Mouse (Mus musculus): ENCODE measurements around the gene Fastkd2. TPM values are rescaled to one million over a fixed set of nuclear protein-coding genes. Genes with fewer than 3 reads are reported as not detected.

The Fastkd2 gene
- polyA plus RNA-seq (2016; fragmentation: Nextera tagmentation; extraction: Ambion mirVana), result 57.3 and 57.5 TPM in 2 replicates

DNA sequence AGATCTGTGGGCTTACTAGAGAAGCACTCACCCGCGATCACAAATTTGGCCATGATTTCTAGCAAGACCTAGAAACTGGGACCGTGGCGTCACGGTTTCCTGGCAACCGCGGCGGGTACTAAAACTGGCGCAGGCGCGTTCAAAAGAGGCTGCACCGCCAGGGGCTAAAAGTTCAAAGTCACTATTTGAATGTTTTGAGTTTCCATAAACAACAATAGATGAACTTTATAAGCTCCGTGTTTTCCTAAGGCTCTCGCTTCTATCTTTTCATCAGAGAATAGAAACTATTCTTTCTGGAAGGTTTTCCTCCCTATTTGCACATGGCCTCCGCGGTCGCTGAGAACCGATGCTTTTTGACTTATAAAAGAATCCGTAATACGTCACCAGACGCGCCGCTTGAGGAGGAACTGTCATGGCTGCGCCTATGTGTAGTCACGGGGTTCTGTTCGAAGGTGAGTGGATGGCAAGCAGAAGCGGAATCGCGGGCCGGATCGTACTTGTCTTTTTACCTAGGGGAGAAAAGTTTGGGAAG, at the start of gene Fastkd2, which contains the start of gene Mdh1b:
Fastkd2 (plus strand) TSS at position 375 of the 532 bp plus-strand sequence.
Mdh1b (minus strand) TSS at position 79 of the 532 bp plus-strand sequence.
- Histone ChIP-seq H3K36me3 (no peaks in the 10 kb centered on the region), H3K9me3 (replicated peaks) (no peaks in the 10 kb centered on the region), H3K4me1 (replicated peaks) (peaks cover 15% of the 10 kb centered on the region), H3K27me3 (replicated peaks) (no peaks in the 10 kb centered on the region), H3K4me2 (peak within 1 kb of the TSS; percentile 69), H3K9ac (peak within 1 kb of the TSS; percentile 80), H3K4me3 (peak within 1 kb of the TSS; percentile 90), H3K27ac (ENCODE audit: poor library complexity, severe bottlenecking) (no peak within 1 kb of the TSS)
- under 1% methylated on average over 31 of the region's 31 CpGs for whole genome bisulfite sequencing
- ATAC-seq (ENCODE audit: insufficient number of reproducible peaks, low FRiP score), result peak; percentile 86

DNA sequence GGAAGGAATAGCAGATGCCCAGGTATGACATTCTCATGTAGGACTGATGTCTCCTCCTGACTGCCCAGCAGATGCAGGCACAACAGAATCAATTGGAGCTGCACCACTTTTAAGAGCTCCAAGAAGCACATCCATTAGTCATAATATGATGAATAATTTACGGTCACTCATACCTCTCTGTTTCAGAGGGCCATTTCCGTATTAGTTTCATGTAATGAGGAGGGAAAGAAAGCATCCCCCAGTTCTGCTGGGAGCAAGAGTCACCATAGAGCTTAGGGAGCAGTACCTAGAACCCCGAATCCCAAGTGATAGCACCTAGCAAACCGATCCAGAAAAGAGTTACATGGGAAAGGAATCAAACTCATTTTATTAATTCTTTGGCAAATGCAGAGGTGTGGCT, 43.6 kb upstream of the Fastkd2 start, which contains the start of gene Dytn:
Dytn (minus strand) TSS at position 101 of the 400 bp plus-strand sequence.
- ATAC-seq (ENCODE audit: insufficient number of reproducible peaks, low FRiP score), result no peak
- Histone ChIP-seq H3K27ac (ENCODE audit: poor library complexity, severe bottlenecking) (no peak within 1 kb of the TSS), H3K4me2 (no peak within 1 kb of the TSS), H3K27me3 (replicated peaks) (no peaks in the 10 kb centered on the region), H3K9me3 (replicated peaks) (no peaks in the 10 kb centered on the region), H3K4me3 (no peak within 1 kb of the TSS), H3K36me3 (no peaks in the 10 kb centered on the region), H3K9ac (no peak within 1 kb of the TSS), H3K4me1 (replicated peaks) (no peaks in the 10 kb centered on the region)
- WGBS, result 78% methylated on average over 4 of the region's 4 CpGs

DNA sequence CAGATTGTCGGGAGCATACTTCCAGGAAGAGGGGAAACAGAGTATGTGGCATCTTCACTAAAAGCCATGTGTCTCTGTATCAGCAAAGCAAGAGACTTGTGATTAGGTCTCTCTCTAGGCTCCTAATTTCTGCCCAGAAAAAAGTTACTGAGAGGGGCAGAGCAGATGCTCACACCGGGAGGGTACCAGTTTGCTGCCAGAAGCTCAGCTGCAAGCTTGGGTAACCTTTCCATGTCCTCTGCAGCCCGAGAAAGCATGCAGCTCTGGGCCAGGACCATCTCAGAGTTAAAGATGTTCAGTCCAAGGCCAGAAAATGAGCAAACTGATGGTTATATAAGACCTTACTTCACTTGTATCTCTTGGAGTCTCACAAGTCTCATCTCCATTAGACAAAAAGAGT, 33.6 kb upstream of the Fastkd2 start:
- Histone ChIP-seq H3K9ac (no peak overlapping the region), H3K4me2 (no peak overlapping the region), H3K27ac (ENCODE audit: poor library complexity, severe bottlenecking) (no peak overlapping the region), H3K4me1 (replicated peaks) (no peaks in the 10 kb centered on the region), H3K36me3 (no peaks in the 10 kb centered on the region), H3K27me3 (replicated peaks) (no peaks in the 10 kb centered on the region), H3K9me3 (replicated peaks) (no peaks in the 10 kb centered on the region), H3K4me3 (no peak overlapping the region)
- no peak for ATAC-seq (ENCODE audit: insufficient number of reproducible peaks, low FRiP score)
- WGBS, result 62% methylated on average over 3 of the region's 3 CpGs

- peak overlapping the region; percentile 5 for H3K4me2 ChIP-seq
- 48% methylated on average over 5 of the region's 5 CpGs for WGBS
Measured at GRCm38 (mm10) chr1:63705733-63706132, 24.7 kb upstream of the Fastkd2 start.

GRCm38 (mm10) chr1:63708876-63709275, 21.5 kb upstream of the Fastkd2 start:
- Histone ChIP-seq H3K4me1 (replicated peaks) (no peaks in the 10 kb centered on the region), H3K9ac (no peak overlapping the region), H3K9me3 (replicated peaks) (no peaks in the 10 kb centered on the region), H3K4me2 (no peak overlapping the region), H3K27me3 (replicated peaks) (no peaks in the 10 kb centered on the region), H3K36me3 (no peaks in the 10 kb centered on the region), H3K27ac (ENCODE audit: poor library complexity, severe bottlenecking) (no peak overlapping the region), H3K4me3 (no peak overlapping the region)
- no peak for ATAC-seq (ENCODE audit: insufficient number of reproducible peaks, low FRiP score)
- WGBS, result 64% methylated on average over 3 of the region's 3 CpGs

More at GRCm38 (mm10) chr1:63705733-63706132, 24.7 kb upstream of the Fastkd2 start:
- no peaks in the 10 kb centered on the region for H3K27me3 ChIP-seq (replicated peaks)
- no peak overlapping the region for H3K4me3 ChIP-seq
- H3K9ac ChIP-seq, result no peak overlapping the region
- H3K9me3 ChIP-seq (replicated peaks), result no peaks in the 10 kb centered on the region
- peak; percentile 80; the same call in 1 of the 2 replicates for ATAC-seq (ENCODE audit: insufficient number of reproducible peaks, low FRiP score)
- no peaks in the 10 kb centered on the region for H3K36me3 ChIP-seq
- H3K4me1 ChIP-seq (replicated peaks), result no peaks in the 10 kb centered on the region
- H3K27ac ChIP-seq (ENCODE audit: poor library complexity, severe bottlenecking), result no peak overlapping the region

- 72% methylated on average over 7 of the region's 7 CpGs for WGBS
- no peaks in the 10 kb centered on the region for H3K36me3 ChIP-seq
- no peak overlapping the region for H3K4me3 ChIP-seq
- no peaks in the 10 kb centered on the region for H3K9me3 ChIP-seq (replicated peaks)
- H3K27ac ChIP-seq (ENCODE audit: poor library complexity, severe bottlenecking), result no peak overlapping the region
- ATAC-seq (ENCODE audit: insufficient number of reproducible peaks, low FRiP score), result no peak
- H3K9ac ChIP-seq, result no peak overlapping the region
- H3K4me2 ChIP-seq, result no peak overlapping the region
- 0 out of 2 replicates have a peak, but pooled peaks cover 3% of the 10 kb centered on the region for H3K27me3 ChIP-seq (replicated peaks)
- no peaks in the 10 kb centered on the region for H3K4me1 ChIP-seq (replicated peaks)
Measured at GRCm38 (mm10) chr1:63720161-63720560, 10.3 kb upstream of the Fastkd2 start.

GRCm38 (mm10) chr1:63729796-63730195, 618 bp upstream of the Fastkd2 start:
- H3K4me2 ChIP-seq, result peak overlapping the region; percentile 69
- peak overlapping the region; percentile 90 for H3K4me3 ChIP-seq
- no peak for ATAC-seq (ENCODE audit: insufficient number of reproducible peaks, low FRiP score)
- WGBS, result 49% methylated on average over 8 of the region's 8 CpGs
- no peaks in the 10 kb centered on the region for H3K27me3 ChIP-seq (replicated peaks)
- H3K9me3 ChIP-seq (replicated peaks), result no peaks in the 10 kb centered on the region
- H3K4me1 ChIP-seq (replicated peaks), result peaks cover 15% of the 10 kb centered on the region
- no peak overlapping the region; the same call in 1 of the 2 replicates for H3K9ac ChIP-seq
- H3K27ac ChIP-seq (ENCODE audit: poor library complexity, severe bottlenecking), result no peak overlapping the region
- no peaks in the 10 kb centered on the region for H3K36me3 ChIP-seq

GRCm38 (mm10) chr1:63756005-63756404, 25.6 kb downstream of the Fastkd2 start:
- ATAC-seq (ENCODE audit: insufficient number of reproducible peaks, low FRiP score), result no peak
- H3K27ac ChIP-seq (ENCODE audit: poor library complexity, severe bottlenecking), result no peak overlapping the region
- no peaks in the 10 kb centered on the region for H3K4me1 ChIP-seq (replicated peaks)
- no peak overlapping the region for H3K4me3 ChIP-seq
- no peaks in the 10 kb centered on the region for H3K9me3 ChIP-seq (replicated peaks)
- no peak overlapping the region for H3K4me2 ChIP-seq
- H3K27me3 ChIP-seq (replicated peaks), result no peaks in the 10 kb centered on the region
- H3K36me3 ChIP-seq, result peaks cover 22% of the 10 kb centered on the region
- 58% methylated on average over 2 of the region's 2 CpGs for WGBS
- no peak overlapping the region for H3K9ac ChIP-seq

GRCm38 (mm10) chr1:63763212-63763694, 32.8 kb downstream of the Fastkd2 start:
- Histone ChIP-seq H3K4me1 (replicated peaks) (0 out of 2 replicates have a peak, but pooled peaks cover 3% of the 10 kb centered on the region), H3K9me3 (replicated peaks) (no peaks in the 10 kb centered on the region), H3K4me2 (no peak overlapping the region), H3K27me3 (replicated peaks) (no peaks in the 10 kb centered on the region), H3K36me3 (no peaks in the 10 kb centered on the region), H3K27ac (ENCODE audit: poor library complexity, severe bottlenecking) (peak overlapping the region; percentile 5; the same call in 1 of the 2 replicates), H3K9ac (no peak overlapping the region), H3K4me3 (no peak overlapping the region)
- peak; percentile 29; the same call in 1 of the 2 replicates for ATAC-seq (ENCODE audit: insufficient number of reproducible peaks, low FRiP score)
- 32% methylated on average over 3 of the region's 3 CpGs for WGBS

GRCm38 (mm10) chr1:63763881-63764386, 33.5 kb downstream of the Fastkd2 start:
- H3K9me3 ChIP-seq (replicated peaks), result no peaks in the 10 kb centered on the region
- no peak overlapping the region for H3K9ac ChIP-seq
- no peaks in the 10 kb centered on the region for H3K27me3 ChIP-seq (replicated peaks)
- H3K4me2 ChIP-seq, result no peak overlapping the region
- no peak overlapping the region for H3K4me3 ChIP-seq
- H3K4me1 ChIP-seq (replicated peaks), result 0 out of 2 replicates have a peak, but pooled peaks cover 3% of the 10 kb centered on the region
- no peak for ATAC-seq (ENCODE audit: insufficient number of reproducible peaks, low FRiP score)
- H3K36me3 ChIP-seq, result no peaks in the 10 kb centered on the region
- WGBS, result 56% methylated on average over 7 of the region's 7 CpGs
- peak overlapping the region; percentile 5; the same call in 1 of the 2 replicates for H3K27ac ChIP-seq (ENCODE audit: poor library complexity, severe bottlenecking)

DNA sequence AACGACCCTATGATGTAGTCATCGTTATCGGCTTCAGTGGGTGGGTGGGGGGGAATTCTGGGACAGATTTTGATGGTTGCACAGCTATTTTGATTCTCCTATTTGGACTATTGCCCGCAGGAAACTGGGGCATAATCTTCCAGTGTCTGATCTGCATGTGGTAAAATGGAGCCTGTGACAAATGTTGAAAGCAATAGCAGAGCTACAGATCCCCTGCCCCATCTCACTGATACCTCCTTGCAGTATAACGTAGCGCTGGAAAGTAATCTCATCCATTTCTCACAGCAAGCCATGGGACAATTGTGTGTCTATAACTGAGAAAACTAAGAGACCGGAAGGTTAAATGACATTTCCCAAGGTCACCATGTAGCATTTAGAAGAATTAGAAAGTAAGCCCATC, 34.0 kb downstream of the Fastkd2 start:
- Histone ChIP-seq H3K27me3 (replicated peaks) (no peaks in the 10 kb centered on the region), H3K27ac (ENCODE audit: poor library complexity, severe bottlenecking) (no peak overlapping the region), H3K4me2 (no peak overlapping the region), H3K4me3 (no peak overlapping the region), H3K9ac (no peak overlapping the region), H3K9me3 (replicated peaks) (no peaks in the 10 kb centered on the region), H3K36me3 (no peaks in the 10 kb centered on the region), H3K4me1 (replicated peaks) (0 out of 2 replicates have a peak, but pooled peaks cover 3% of the 10 kb centered on the region)
- 77% methylated on average over 7 of the region's 7 CpGs for WGBS
- no peak for ATAC-seq (ENCODE audit: insufficient number of reproducible peaks, low FRiP score)
